Mouse (Mus musculus) CD4-positive, CD25-positive, alpha-beta regulatory T cell, adult 4 months (primary cell): ENCODE data around the gene Fam149a. TPM values are rescaled to one million over a fixed set of nuclear protein-coding genes. Genes with fewer than 3 reads are reported as not detected.
"Not testable (repeated sequence)": the region's sequence is repeated elsewhere in the genome, so short reads cannot be mapped to it uniquely, and the experiment has no call there.

Experiments
- ATAC-seq: one replicate; pipeline ENCODE4 v1.8.0; 2017
- polyA plus RNA-seq, 2 experiments: library from polyadenylated mRNA; unstranded; fragments of 100-300 nt; shearing (Covaris generic); gene quantifications; one replicate each; pipeline ENCODE4 v1.2.1; 2017

Gene Fam149a
- polyA plus RNA-seq, 2 experiments from 2014 or later: not detected

- ATAC-seq: no peak
These were observed 51.2 kb downstream of the Fam149a start for GRCm38 (mm10) chr8:45330856-45331255.

- no peak for ATAC-seq
These were observed 52.7 kb downstream of the Fam149a start for GRCm38 (mm10) chr8:45329206-45329980.

- not testable (repeated sequence) for ATAC-seq
These were observed 55.0 kb downstream of the Fam149a start for GRCm38 (mm10) chr8:45327076-45327475.

GRCm38 (mm10) chr8:45324151-45324550 lies 57.9 kb downstream of the Fam149a start:
- ATAC-seq: no peak

- ATAC-seq: no peak
These were observed 60.7 kb downstream of the Fam149a start for GRCm38 (mm10) chr8:45321365-45321764.

- no peak for ATAC-seq
These were observed 61.2 kb downstream of the Fam149a start for GRCm38 (mm10) chr8:45320930-45321329.

- no peak for ATAC-seq
These were observed 71.1 kb downstream of the Fam149a start for GRCm38 (mm10) chr8:45310967-45311366.

- ATAC-seq: no peak
These were observed 73.7 kb downstream of the Fam149a start, which contains the start of gene Gm45753 for GRCm38 (mm10) chr8:45308366-45308765. Gm45753 (minus strand) TSS chr8:45308466.

GRCm38 (mm10) chr8:45305479-45305878 lies 76.6 kb downstream of the Fam149a start:
- no peak for ATAC-seq

GRCm38 (mm10) chr8:45304354-45304753 lies 77.7 kb downstream of the Fam149a start:
- no peak for ATAC-seq

- no peak for ATAC-seq
These were observed 79.7 kb downstream of the Fam149a start for GRCm38 (mm10) chr8:45302390-45302789.

GRCm38 (mm10) chr8:45295276-45295675 lies 86.8 kb downstream of the Fam149a start:
- no peak for ATAC-seq

- ATAC-seq: no peak
These were observed 87.4 kb downstream of the Fam149a start, which contains the start of gene Klkb1 for GRCm38 (mm10) chr8:45294687-45295086. Klkb1 (minus strand) TSS chr8:45294859.

GRCm38 (mm10) chr8:45291790-45292189 lies 90.3 kb downstream of the Fam149a start:
- ATAC-seq: no peak

Other genes with a start within 250 kb of the Fam149a start
- gene F11, start 120.3 kb downstream of the Fam149a start, polyA plus RNA-seq: not detected
- under 1 TPM in 1 of 2 experiments, not detected in 1; 0.43 TPM for gene Klkb1, start 87.4 kb downstream of the Fam149a start, polyA plus RNA-seq
- not detected for gene Gm45753, start 73.8 kb downstream of the Fam149a start, polyA plus RNA-seq
- gene Cyp4v3, start 49.1 kb downstream of the Fam149a start, polyA plus RNA-seq: 10 to 100 TPM; 15.4 to 17.4 TPM
- gene Tlr3, start 28.8 kb upstream of the Fam149a start, polyA plus RNA-seq: under 1 TPM; 0.79 to 0.93 TPM
- under 1 TPM; 0.30 to 0.96 TPM for gene Sorbs2, start 125.5 kb upstream of the Fam149a start, polyA plus RNA-seq